Mouse (Mus musculus) cerebellum, adult 2 months (tissue): ENCODE data around the gene Dbndd1.

Experiments used
- CTCF ChIP-seq: fragments of 200-500 bp; IDR thresholded peaks from 2 replicates; pipeline ENCODE4 v1.5.1; 2011; ENCODE audit warnings: low read depth, mild to moderate bottlenecking, control low read depth, low read length, moderate library complexity, borderline replicate concordance; ENCODE audit not compliant: insufficient read depth
- POLR2A ChIP-seq: fragments of 200-500 bp; IDR thresholded peaks from 2 replicates; pipeline ENCODE4 v1.6.1; 2011; ENCODE audit warnings: low read length, control low read depth, borderline replicate concordance; ENCODE audit not compliant: insufficient read depth

- TF ChIP-seq POLR2A, result no peak
- no peak for TF ChIP-seq CTCF
Measured at GRCm38 (mm10) chr8:123476911-123477736, 38.1 kb downstream of the Dbndd1 start.
